Mouse (Mus musculus) testis, adult 2 months (tissue): ENCODE data around the gene Trpt1. TPM values are rescaled to one million over a fixed set of nuclear protein-coding genes. Genes with fewer than 3 reads are reported as not detected.

Source experiments
- H3K27ac ChIP-seq: fragments of 200-500 bp; 2 replicates; pipeline ENCODE4 v1.5.1; 2012; ENCODE audit warnings: low read depth, low read length; ENCODE audit not compliant: control insufficient read depth, insufficient read depth
- H3K27me3 ChIP-seq: fragments of 200-500 bp; 2 replicates; pipeline ENCODE4 v1.6.1; 2012; ENCODE audit warnings: mild to moderate bottlenecking, low read length, moderate library complexity; ENCODE audit not compliant: control insufficient read depth, insufficient read depth
- H3K36me3 ChIP-seq: fragments of 200-500 bp; 2 replicates; pipeline ENCODE4 v1.6.1; 2012; ENCODE audit warnings: mild to moderate bottlenecking, low read length; ENCODE audit not compliant: control insufficient read depth, insufficient read depth
- H3K4me1 ChIP-seq: fragments of 200-500 bp; 2 replicates; pipeline ENCODE4 v1.6.1; 2012; ENCODE audit warnings: low read length; ENCODE audit not compliant: control insufficient read depth, insufficient read depth
- H3K4me3 ChIP-seq: fragments of 200-500 bp; 2 replicates; pipeline ENCODE4 v1.5.1; 2012; ENCODE audit warnings: low read depth, mild to moderate bottlenecking, low read length, moderate library complexity, mixed read lengths; ENCODE audit not compliant: control insufficient read depth
- CTCF ChIP-seq: fragments of 200-500 bp; IDR thresholded peaks from 2 replicates; pipeline ENCODE4 v1.5.1; 2012; ENCODE audit warnings: low read depth, mild to moderate bottlenecking, inconsistent platforms, low read length, moderate library complexity; ENCODE audit not compliant: control insufficient read depth, insufficient read depth, insufficient replicate concordance
- POLR2A ChIP-seq: fragments of 200-500 bp; IDR thresholded peaks from 2 replicates; pipeline ENCODE4 v1.6.1; 2012; ENCODE audit warnings: low read depth, mild to moderate bottlenecking, inconsistent platforms, low read length, moderate library complexity; ENCODE audit not compliant: control insufficient read depth
- polyA plus RNA-seq: library from polyadenylated mRNA; depleted of rRNA; stranded (reverse); fragments of >200 nt; gene quantifications from 2 replicates; pipeline ENCODE4 v1.2.3, GENCODE M21; 2012

Gene Trpt1
- polyA plus RNA-seq, 1 experiment, result 6.7 TPM

- Histone ChIP-seq H3K27me3 (no peaks in the 10 kb centered on the region), H3K4me1 (peaks cover 27% of the 10 kb centered on the region), H3K4me3 (peak within 1 kb of the TSS; percentile 91), H3K36me3 (no peaks in the 10 kb centered on the region), H3K27ac (peak within 1 kb of the TSS; percentile 77)
- TF ChIP-seq POLR2A (no peak; the same call in 1 of the 2 replicates), CTCF (no peak)
These were observed 20.1 kb upstream of the Trpt1 start, which contains the start of gene Plcb3 for GRCm38 (mm10) chr19:6975537-6976521. TSS of gene Plcb3 (minus strand) at chr19:6976470.

GRCm38 (mm10) chr19:6977759-6978638 lies 17.9 kb upstream of the Trpt1 start:
- Histone ChIP-seq H3K27me3 (no peaks in the 10 kb centered on the region), H3K36me3 (no peaks in the 10 kb centered on the region; the same call in 1 of the 2 replicates), H3K4me3 (no peak overlapping the region), H3K4me1 (peaks cover 27% of the 10 kb centered on the region), H3K27ac (no peak overlapping the region)
- TF ChIP-seq CTCF (no peak), POLR2A (no peak)

GRCm38 (mm10) chr19:6978639-6978974 lies 17.3 kb upstream of the Trpt1 start:
- Histone ChIP-seq H3K27me3 (no peaks in the 10 kb centered on the region), H3K27ac (no peak overlapping the region), H3K36me3 (no peaks in the 10 kb centered on the region; the same call in 1 of the 2 replicates), H3K4me3 (no peak overlapping the region), H3K4me1 (peaks cover 27% of the 10 kb centered on the region)
- no peak for TF ChIP-seq CTCF

- H3K36me3 ChIP-seq, result no peaks in the 10 kb centered on the region; the same call in 1 of the 2 replicates
- H3K4me3 ChIP-seq, result peak overlapping the region; percentile 97
- peaks cover 27% of the 10 kb centered on the region for H3K4me1 ChIP-seq
- H3K27ac ChIP-seq, result peak overlapping the region; percentile 59
- TF ChIP-seq POLR2A, result no peak
- no peak for TF ChIP-seq CTCF
- no peaks in the 10 kb centered on the region for H3K27me3 ChIP-seq
These were observed 16.9 kb upstream of the Trpt1 start for GRCm38 (mm10) chr19:6979001-6979479.

GRCm38 (mm10) chr19:6979486-6980380 lies 16.2 kb upstream of the Trpt1 start:
- H3K36me3 ChIP-seq, result no peaks in the 10 kb centered on the region; the same call in 1 of the 2 replicates
- TF ChIP-seq CTCF, result peak; percentile 55
- TF ChIP-seq POLR2A, result no peak
- H3K27me3 ChIP-seq, result no peaks in the 10 kb centered on the region
- H3K27ac ChIP-seq, result peak overlapping the region; percentile 79
- peaks cover 27% of the 10 kb centered on the region for H3K4me1 ChIP-seq
- H3K4me3 ChIP-seq, result peak overlapping the region; percentile 97

- no peaks in the 10 kb centered on the region for H3K27me3 ChIP-seq
- no peaks in the 10 kb centered on the region; the same call in 1 of the 2 replicates for H3K36me3 ChIP-seq
- peaks cover 25% of the 10 kb centered on the region for H3K4me1 ChIP-seq
- TF ChIP-seq POLR2A (peak; percentile 91), CTCF (no peak)
- H3K4me3 ChIP-seq, result peak within 1 kb of the TSS; percentile 97
- H3K27ac ChIP-seq, result peak within 1 kb of the TSS; percentile 95
These were observed 15.4 kb upstream of the Trpt1 start, which contains the start of gene Fkbp2 for GRCm38 (mm10) chr19:6980381-6981093. TSS of gene Fkbp2 (minus strand) at chr19:6980501.
